Mouse (Mus musculus): ENCODE measurements at regions not wholly inside any gene's neighbourhood (a gene's known extent, or its start where the extent isn't known, plus 50 kb on each side); places are given as distances from the start of the nearest gene placed in this dataset.

GRCm38 (mm10) chr9:30794701-30795407 lies 127.4 kb downstream of the Adamts15 start:
- Histone ChIP-seq H3K4me3 (ENCODE audit: insufficient read depth, low read depth, low read length) (no peak overlapping the region), H3K4me1 (ENCODE audit: control insufficient read depth, insufficient read depth, low read length) (no peaks in the 10 kb centered on the region), H3K27ac (ENCODE audit: insufficient read depth, low read depth, low read length) (no peak overlapping the region)
- no peak for TF ChIP-seq POLR2A (IDR thresholded peaks at IDR 0.05; ENCODE audit: insufficient read depth, low read depth, low read length)
- no peak for TF ChIP-seq CTCF (IDR thresholded peaks at IDR 0.05; ENCODE audit: insufficient read depth, low read depth, low read length)
- WGBS = 88% methylated on average over 3 of the region's 3 CpGs

GRCm38 (mm10) chr9:30781221-30781620 lies 141.0 kb downstream of the Adamts15 start:
- 93% methylated on average over 2 of the region's 2 CpGs for WGBS
- no peaks in the 10 kb centered on the region for H3K4me1 ChIP-seq (ENCODE audit: control insufficient read depth, insufficient read depth, low read length)
- H3K27ac ChIP-seq (ENCODE audit: insufficient read depth, low read depth, low read length) = no peak overlapping the region
- no peak for TF ChIP-seq CTCF (IDR thresholded peaks at IDR 0.05; ENCODE audit: insufficient read depth, low read depth, low read length)
- TF ChIP-seq POLR2A (IDR thresholded peaks at IDR 0.05; ENCODE audit: insufficient read depth, low read depth, low read length) = no peak
- no peak overlapping the region for H3K4me3 ChIP-seq (ENCODE audit: insufficient read depth, low read depth, low read length)

- Histone ChIP-seq H3K4me1 (ENCODE audit: control insufficient read depth, insufficient read depth, low read length) (no peaks in the 10 kb centered on the region), H3K4me3 (ENCODE audit: insufficient read depth, low read depth, low read length) (no peak overlapping the region), H3K27ac (ENCODE audit: insufficient read depth, low read depth, low read length) (no peak overlapping the region)
- TF ChIP-seq CTCF (IDR thresholded peaks at IDR 0.05; ENCODE audit: insufficient read depth, low read depth, low read length) (no peak), POLR2A (IDR thresholded peaks at IDR 0.05; ENCODE audit: insufficient read depth, low read depth, low read length) (no peak)
- WGBS = 91% methylated on average over 2 of the region's 2 CpGs
Observed at GRCm38 (mm10) chr9:30777816-30778215, 144.4 kb downstream of the Adamts15 start.

- 75% methylated on average over 6 of the region's 6 CpGs for WGBS
- Histone ChIP-seq H3K4me3 (ENCODE audit: insufficient read depth, low read depth, low read length) (no peak overlapping the region), H3K27ac (ENCODE audit: insufficient read depth, low read depth, low read length) (no peak overlapping the region), H3K4me1 (ENCODE audit: control insufficient read depth, insufficient read depth, low read length) (no peaks in the 10 kb centered on the region)
- TF ChIP-seq POLR2A (IDR thresholded peaks at IDR 0.05; ENCODE audit: insufficient read depth, low read depth, low read length) (no peak), CTCF (IDR thresholded peaks at IDR 0.05; ENCODE audit: insufficient read depth, low read depth, low read length) (no peak)
Observed at GRCm38 (mm10) chr9:30775161-30775560, 147.1 kb downstream of the Adamts15 start.

- Histone ChIP-seq H3K4me1 (ENCODE audit: control insufficient read depth, insufficient read depth, low read length) (no peaks in the 10 kb centered on the region), H3K27ac (ENCODE audit: insufficient read depth, low read depth, low read length) (no peak overlapping the region), H3K4me3 (ENCODE audit: insufficient read depth, low read depth, low read length) (no peak overlapping the region)
- TF ChIP-seq CTCF (IDR thresholded peaks at IDR 0.05; ENCODE audit: insufficient read depth, low read depth, low read length) (no peak), POLR2A (IDR thresholded peaks at IDR 0.05; ENCODE audit: insufficient read depth, low read depth, low read length) (no peak)
- 74% methylated on average over 3 of the region's 3 CpGs for WGBS
Observed at GRCm38 (mm10) chr9:30772456-30772855, 149.8 kb downstream of the Adamts15 start.

GRCm38 (mm10) chr9:30770436-30771173 lies 151.6 kb downstream of the Adamts15 start:
- no peak overlapping the region for H3K4me3 ChIP-seq (ENCODE audit: insufficient read depth, low read depth, low read length)
- H3K27ac ChIP-seq (ENCODE audit: insufficient read depth, low read depth, low read length) = no peak overlapping the region
- 79% methylated on average over 8 of the region's 8 CpGs for WGBS
- no peaks in the 10 kb centered on the region for H3K4me1 ChIP-seq (ENCODE audit: control insufficient read depth, insufficient read depth, low read length)
- no peak for TF ChIP-seq POLR2A (IDR thresholded peaks at IDR 0.05; ENCODE audit: insufficient read depth, low read depth, low read length)
- TF ChIP-seq CTCF (IDR thresholded peaks at IDR 0.05; ENCODE audit: insufficient read depth, low read depth, low read length) = no peak

GRCm38 (mm10) chr9:30769435-30769729 lies 152.9 kb downstream of the Adamts15 start:
- 88% methylated on average over 4 of the region's 4 CpGs for WGBS
- H3K4me3 ChIP-seq (ENCODE audit: insufficient read depth, low read depth, low read length) = no peak overlapping the region
- TF ChIP-seq POLR2A (IDR thresholded peaks at IDR 0.05; ENCODE audit: insufficient read depth, low read depth, low read length) = no peak
- no peak for TF ChIP-seq CTCF (IDR thresholded peaks at IDR 0.05; ENCODE audit: insufficient read depth, low read depth, low read length)
- no peaks in the 10 kb centered on the region for H3K4me1 ChIP-seq (ENCODE audit: control insufficient read depth, insufficient read depth, low read length)
- H3K27ac ChIP-seq (ENCODE audit: insufficient read depth, low read depth, low read length) = no peak overlapping the region

GRCm38 (mm10) chr9:30768665-30769434 lies 153.4 kb downstream of the Adamts15 start:
- no peak overlapping the region for H3K27ac ChIP-seq (ENCODE audit: insufficient read depth, low read depth, low read length)
- WGBS = 81% methylated on average over 7 of the region's 7 CpGs
- H3K4me1 ChIP-seq (ENCODE audit: control insufficient read depth, insufficient read depth, low read length) = no peaks in the 10 kb centered on the region
- TF ChIP-seq CTCF (IDR thresholded peaks at IDR 0.05; ENCODE audit: insufficient read depth, low read depth, low read length) (no peak), POLR2A (IDR thresholded peaks at IDR 0.05; ENCODE audit: insufficient read depth, low read depth, low read length) (no peak)
- no peak overlapping the region for H3K4me3 ChIP-seq (ENCODE audit: insufficient read depth, low read depth, low read length)

GRCm38 (mm10) chr9:30766701-30767100 lies 155.6 kb downstream of the Adamts15 start:
- Histone ChIP-seq H3K27ac (ENCODE audit: insufficient read depth, low read depth, low read length) (no peak overlapping the region), H3K4me1 (ENCODE audit: control insufficient read depth, insufficient read depth, low read length) (no peaks in the 10 kb centered on the region), H3K4me3 (ENCODE audit: insufficient read depth, low read depth, low read length) (no peak overlapping the region)
- TF ChIP-seq CTCF (IDR thresholded peaks at IDR 0.05; ENCODE audit: insufficient read depth, low read depth, low read length) (no peak), POLR2A (IDR thresholded peaks at IDR 0.05; ENCODE audit: insufficient read depth, low read depth, low read length) (no peak)
- WGBS = 96% methylated on average over 6 of the region's 6 CpGs

Measured in olfactory bulb, adult 2 months (tissue).